Mouse (Mus musculus) Patski (cell line): ENCODE data around the gene Siglecg. TPM values are rescaled to one million over a fixed set of nuclear protein-coding genes. Genes with fewer than 3 reads are reported as not detected.
"Not testable (repeated sequence)": the region's sequence is repeated elsewhere in the genome, so short reads cannot be mapped to it uniquely, and the experiment has no call there.

Source experiments
- ATAC-seq: fragments of 100-300 bp; one replicate; pipeline ENCODE4 v1.8.0; 2021
- CTCF ChIA-PET: fragments of 350-600 bp; sonication (Branson Sonifier 250); formaldehyde crosslinking; loops from one replicate; lab custom pipeline; 2022; ENCODE audit warnings: inconsistent platforms; lab: Charles Lee
- POLR2A ChIA-PET: fragments of 350-600 bp; sonication (Branson Sonifier 250); formaldehyde crosslinking; loops from one replicate; lab custom pipeline; 2022; ENCODE audit warnings: antibody characterized with exemption, inconsistent platforms; lab: Charles Lee
- DNase-seq: peaks from one replicate; pipeline ENCODE4 v3.0.0-alpha.2; 2011; ENCODE audit warnings: low read depth, low spot score
- H3K27me3 ChIP-seq: fragments of 371-371 bp; one replicate; pipeline ENCODE4 v1.5.1; 2021
- CTCF ChIP-seq: fragments of 100-300 bp; IDR thresholded peaks from one replicate; pipeline ENCODE4 v1.5.1; 2021
- in situ Hi-C: fragments of 300-500 bp; cut with MboI; formaldehyde crosslinking; loops from 3 replicates; pipeline ENCODE4 v1.11.1; 2018; ENCODE audit warnings: low pct_unique_long_range_greater_than_20kb, mixed read lengths
- polyA plus RNA-seq: library from polyadenylated mRNA; unstranded; gene quantifications from one replicate; pipeline ENCODE4 v1.2.3, GENCODE M21; 2021

Gene Siglecg
- 0.56 TPM for polyA plus RNA-seq

GRCm38 (mm10) chr7:43408131-43408553 is at the start of gene Siglecg:
Siglecg (plus strand) TSS chr7:43408204.
- in situ Hi-C loops, result no loop called here
- CTCF ChIA-PET, result no interaction called here
- DNase-seq (no peak), ATAC-seq (no peak)
- POLR2A ChIA-PET, result no interaction called here
- H3K27me3 ChIP-seq, result no peaks in the 10 kb centered on the region
- TF ChIP-seq CTCF, result no peak

GRCm38 (mm10) chr7:43358556-43358955 is 49.4 kb upstream of the Siglecg start:
- CTCF ChIA-PET, result no interaction called here
- ATAC-seq (no peak), DNase-seq (no peak)
- in situ Hi-C loops, result no loop called here
- peaks cover 18% of the 10 kb centered on the region for H3K27me3 ChIP-seq
- no peak for TF ChIP-seq CTCF
- POLR2A ChIA-PET, result no interaction called here

GRCm38 (mm10) chr7:43361442-43361841 is 46.6 kb upstream of the Siglecg start:
- CTCF ChIA-PET, result no interaction called here
- POLR2A ChIA-PET, result no interaction called here
- peaks cover 18% of the 10 kb centered on the region for H3K27me3 ChIP-seq
- TF ChIP-seq CTCF, result no peak
- in situ Hi-C loops, result no loop called here
- DNase-seq (no peak), ATAC-seq (no peak)

GRCm38 (mm10) chr7:43362021-43362420 is 46.0 kb upstream of the Siglecg start:
- no peak for DNase-seq
- peaks cover 16% of the 10 kb centered on the region for H3K27me3 ChIP-seq
- POLR2A ChIA-PET, result no interaction called here
- no peak for TF ChIP-seq CTCF
- in situ Hi-C loops, result no loop called here
- CTCF ChIA-PET, result no interaction called here
- peak; percentile 57 for ATAC-seq

GRCm38 (mm10) chr7:43378226-43378625 is 29.8 kb upstream of the Siglecg start:
- TF ChIP-seq CTCF, result peak; percentile 63
- POLR2A ChIA-PET, result no interaction called here
- H3K27me3 ChIP-seq, result peaks cover 4% of the 10 kb centered on the region
- CTCF ChIA-PET, result interaction anchor here (0.6 to 1.9 kb wide), 7 partner anchors 10 to 110 kb away, joined by 3 to 6 read pairs (median 3); no protein-coding TSS in a partner anchor
- in situ Hi-C loops, result no loop called here
- DNase-seq, result no peak
- no peak for ATAC-seq

- no peaks in the 10 kb centered on the region for H3K27me3 ChIP-seq
- POLR2A ChIA-PET, result no interaction called here
- TF ChIP-seq CTCF, result no peak
- CTCF ChIA-PET, result no interaction called here
- in situ Hi-C loops, result no loop called here
- ATAC-seq (no peak), DNase-seq (no peak)
These were observed 15.5 kb upstream of the Siglecg start for GRCm38 (mm10) chr7:43392349-43393121.

GRCm38 (mm10) chr7:43399501-43399900 is 8.5 kb upstream of the Siglecg start:
- ATAC-seq, result peak; percentile 91
- ChIA-PET POLR2A (no interaction called here), CTCF (interaction anchor here (0.9 kb wide), 1 partner anchor 17 kb away, joined by 3 read pairs; no protein-coding TSS in a partner anchor)
- in situ Hi-C loops, result no loop called here
- no peak for TF ChIP-seq CTCF
- DNase-seq, result peak; percentile 49
- no peaks in the 10 kb centered on the region for H3K27me3 ChIP-seq

GRCm38 (mm10) chr7:43402718-43403117 is 5.3 kb upstream of the Siglecg start:
- in situ Hi-C loops, result no loop called here
- DNase-seq (no peak), ATAC-seq (no peak)
- ChIA-PET POLR2A (no interaction called here), CTCF (interaction anchor here (1.3 kb wide), 1 partner anchor 10 kb away, joined by 4 read pairs; no protein-coding TSS in a partner anchor)
- TF ChIP-seq CTCF, result no peak
- no peaks in the 10 kb centered on the region for H3K27me3 ChIP-seq

- no peak for TF ChIP-seq CTCF
- CTCF ChIA-PET, result no interaction called here
- POLR2A ChIA-PET, result no interaction called here
- ATAC-seq (no peak), DNase-seq (no peak)
- in situ Hi-C loops, result no loop called here
- H3K27me3 ChIP-seq, result no peaks in the 10 kb centered on the region
These were observed 431 bp upstream of the Siglecg start for GRCm38 (mm10) chr7:43407573-43407972.

- TF ChIP-seq CTCF, result no peak
- ATAC-seq, result peak; percentile 81
- in situ Hi-C loops, result no loop called here
- H3K27me3 ChIP-seq, result no peaks in the 10 kb centered on the region
- POLR2A ChIA-PET, result interaction anchor here (0.6 kb wide), 1 partner anchor 11 kb away, joined by 3 read pairs; no protein-coding TSS in a partner anchor
- CTCF ChIA-PET, result interaction anchor here (1.0 kb wide), 1 partner anchor 14 kb away, joined by 5 read pairs; no protein-coding TSS in a partner anchor
- no peak for DNase-seq
These were observed 1.1 kb downstream of the Siglecg start for GRCm38 (mm10) chr7:43409084-43409483.

- ATAC-seq, H3K27me3 ChIP-seq, in situ Hi-C loops, DNase-seq: not testable (repeated sequence)
- ChIA-PET POLR2A (interaction anchor here (0.6 kb wide), 1 partner anchor 110 kb away, joined by 3 read pairs; no protein-coding TSS in a partner anchor), CTCF (interaction anchor here (1.5 to 1.6 kb wide), 2 partner anchors 9 to 11 kb away, joined by 4 to 6 read pairs; no protein-coding TSS in a partner anchor)
These were observed 3.7 kb downstream of the Siglecg start for GRCm38 (mm10) chr7:43411724-43412123.
